Mouse (Mus musculus) midbrain, embryonic 13.5 days (tissue): ENCODE data around the gene Vdr. TPM values are rescaled to one million over a fixed set of nuclear protein-coding genes. Genes with fewer than 3 reads are reported as not detected.

Source experiments
- ATAC-seq: fragments of 200-750 bp; cut with Nextera tagmentation; 2 replicates; pipeline ENCODE4 v1.8.0; 2017; ENCODE audit warnings: mild to moderate bottlenecking, moderate TSS enrichment, moderate library complexity
- H3K27ac ChIP-seq: fragments of 300-500 bp; sonication (generic); 2 replicates; pipeline ENCODE4 v1.5.1; 2015; ENCODE audit warnings: inconsistent platforms, mild to moderate bottlenecking, moderate library complexity
- H3K27me3 ChIP-seq: fragments of 300-500 bp; sonication (generic); 2 replicates; pipeline ENCODE4 v1.6.1; 2015; ENCODE audit warnings: mild to moderate bottlenecking, inconsistent platforms
- H3K36me3 ChIP-seq: fragments of 300-500 bp; sonication (generic); 2 replicates; pipeline ENCODE4 v1.6.1; 2015; ENCODE audit warnings: mild to moderate bottlenecking, inconsistent platforms
- H3K4me1 ChIP-seq: fragments of 300-500 bp; sonication (generic); replicated peaks from 2 replicates; pipeline ENCODE4 v1.6.1; 2015; ENCODE audit warnings: inconsistent platforms
- H3K4me2 ChIP-seq: fragments of 300-500 bp; sonication (generic); replicated peaks from 2 replicates; pipeline ENCODE4 v1.6.1; 2015; ENCODE audit warnings: moderate library complexity, mild to moderate bottlenecking, inconsistent platforms
- H3K4me3 ChIP-seq: fragments of 300-500 bp; sonication (generic); replicated peaks from 2 replicates; pipeline ENCODE4 v1.5.1; 2015; ENCODE audit warnings: mild to moderate bottlenecking, inconsistent platforms
- H3K9ac ChIP-seq: fragments of 300-500 bp; sonication (generic); replicated peaks from 2 replicates; pipeline ENCODE4 v1.6.1; 2015; ENCODE audit warnings: mild to moderate bottlenecking, inconsistent platforms
- H3K9me3 ChIP-seq: fragments of 300-500 bp; sonication (generic); 2 replicates; pipeline ENCODE4 v1.6.1; 2016; ENCODE audit warnings: mild to moderate bottlenecking, inconsistent platforms
- WGBS: fragments of 180-500 bp; shearing (Covaris S2); methylation state at CpG from one replicate; pipeline ENCODE4 v1.1.7; 2015; 5-methylcytosine and 5-hydroxymethylcytosine counted together
- polyA plus RNA-seq: library from polyadenylated mRNA; unstranded; fragments of >200 nt; fragmentation: Nextera tagmentation; extraction: Ambion mirVana; gene quantifications from 2 replicates; pipeline ENCODE4 v1.2.1, GENCODE M21; 2015

Gene Vdr
- polyA plus RNA-seq, 1 experiment from 2014 or later: not detected

DNA sequence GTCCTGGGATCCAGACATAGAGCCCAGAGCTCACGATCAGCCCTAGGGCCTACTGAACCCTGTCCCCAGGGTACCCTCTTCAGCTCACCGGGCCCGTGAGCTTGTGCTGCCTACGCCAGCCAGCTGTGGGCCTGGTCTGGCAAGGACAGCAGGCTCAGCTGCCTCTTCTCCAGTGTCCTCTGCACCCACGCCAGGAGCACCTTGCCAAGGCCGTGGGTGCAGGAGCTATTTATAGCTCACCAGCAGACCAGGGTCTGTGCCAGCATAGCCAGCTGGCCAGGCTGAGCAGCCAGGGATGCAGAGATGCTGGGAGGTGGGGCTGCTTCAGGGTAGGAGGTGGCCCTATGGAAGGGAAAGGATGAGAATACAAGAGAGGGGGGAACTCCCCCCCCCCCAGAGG is 98.3 kb downstream of the Vdr start:
- Histone ChIP-seq H3K4me1 (peaks cover 31% of the 10 kb centered on the region), H3K27me3 (no peaks in the 10 kb centered on the region), H3K9ac (peak overlapping the region; percentile 23; the same call in 1 of the 2 replicates), H3K9me3 (no peaks in the 10 kb centered on the region), H3K4me2 (no peak overlapping the region), H3K4me3 (no peak overlapping the region), H3K27ac (0 out of 2 replicates have a peak overlapping the region, but pooled peaks have one; percentile 19), H3K36me3 (peaks cover 44% of the 10 kb centered on the region)
- ATAC-seq: peak; percentile 41; the same call in 1 of the 2 replicates
- WGBS: 72% methylated on average over 6 of the region's 6 CpGs

DNA sequence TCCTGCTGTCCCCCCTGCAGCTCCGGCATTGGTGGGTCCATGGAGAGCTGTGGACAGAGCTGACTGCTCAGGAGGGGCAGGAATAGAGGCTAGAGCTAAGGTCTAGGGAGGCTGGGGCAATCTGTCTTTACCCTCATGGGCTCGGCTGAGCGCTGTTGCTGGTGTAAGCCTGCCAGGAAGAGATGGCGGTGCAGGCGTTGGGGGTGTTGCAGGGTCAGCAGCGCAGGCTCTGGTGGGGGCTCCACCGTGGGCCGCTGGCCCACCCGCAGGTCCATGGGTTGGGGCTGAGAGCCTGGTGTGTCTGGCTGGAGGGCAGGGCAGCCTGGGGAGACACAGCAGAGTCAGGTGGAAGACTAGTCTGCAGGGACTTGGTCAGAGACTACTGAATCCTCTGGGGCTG is 99.1 kb downstream of the Vdr start:
- Histone ChIP-seq H3K4me2 (no peak overlapping the region), H3K27me3 (no peaks in the 10 kb centered on the region), H3K4me3 (no peak overlapping the region), H3K27ac (no peak overlapping the region), H3K4me1 (peaks cover 31% of the 10 kb centered on the region), H3K36me3 (peaks cover 52% of the 10 kb centered on the region), H3K9me3 (no peaks in the 10 kb centered on the region), H3K9ac (no peak overlapping the region)
- no peak for ATAC-seq
- WGBS: 86% methylated on average over 9 of the region's 9 CpGs

DNA sequence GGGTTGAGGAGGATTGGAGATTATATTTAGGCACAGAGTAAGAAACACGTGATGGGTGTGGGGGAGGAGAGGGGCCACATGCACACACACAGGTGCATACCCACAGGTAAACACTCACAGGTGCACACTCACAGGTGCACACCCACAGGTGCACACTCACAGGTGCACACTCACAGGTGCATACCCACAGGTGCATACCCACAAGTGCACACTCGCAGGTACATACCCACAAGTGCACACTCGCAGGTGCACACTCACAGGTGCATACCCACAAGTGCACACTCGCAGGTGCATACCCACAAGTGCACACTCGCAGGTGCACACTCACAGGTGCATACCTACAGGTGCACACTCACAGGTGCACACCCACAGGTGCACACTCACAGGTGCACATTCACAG is 100.0 kb downstream of the Vdr start:
- H3K9ac ChIP-seq: no peak overlapping the region
- no peak for ATAC-seq
- H3K4me1 ChIP-seq: peaks cover 31% of the 10 kb centered on the region
- H3K9me3 ChIP-seq: no peaks in the 10 kb centered on the region
- no peak overlapping the region for H3K4me2 ChIP-seq
- no peak overlapping the region for H3K4me3 ChIP-seq
- WGBS: 97% methylated on average over 5 of the region's 5 CpGs
- H3K36me3 ChIP-seq: peaks cover 56% of the 10 kb centered on the region
- no peaks in the 10 kb centered on the region for H3K27me3 ChIP-seq
- H3K27ac ChIP-seq: no peak overlapping the region

DNA sequence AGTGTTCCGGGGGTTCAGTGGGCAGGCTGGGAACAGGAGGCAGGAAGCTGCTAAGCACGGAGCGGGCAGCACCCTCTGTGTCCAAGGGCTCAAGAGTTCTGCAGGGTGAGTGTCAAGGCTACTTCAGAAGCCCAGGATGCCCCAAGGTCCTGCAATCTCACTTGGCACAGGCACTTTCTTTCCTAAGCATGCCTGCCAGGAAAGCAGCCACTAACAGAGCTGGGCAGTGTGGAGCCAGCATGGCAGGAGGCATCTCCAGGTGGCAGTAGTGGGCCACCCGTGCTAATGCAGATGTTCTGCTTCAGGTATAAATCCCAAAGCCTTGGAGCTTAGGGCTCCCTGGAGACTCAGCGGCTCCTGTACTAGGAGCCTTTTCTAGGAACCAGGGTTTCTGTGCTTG is 100.5 kb downstream of the Vdr start:
- Histone ChIP-seq H3K9ac (no peak overlapping the region), H3K4me1 (peaks cover 31% of the 10 kb centered on the region), H3K4me3 (no peak overlapping the region), H3K36me3 (peaks cover 58% of the 10 kb centered on the region), H3K4me2 (no peak overlapping the region), H3K9me3 (no peaks in the 10 kb centered on the region), H3K27me3 (no peaks in the 10 kb centered on the region), H3K27ac (no peak overlapping the region)
- WGBS: 87% methylated on average over 5 of the region's 5 CpGs
- no peak for ATAC-seq

DNA sequence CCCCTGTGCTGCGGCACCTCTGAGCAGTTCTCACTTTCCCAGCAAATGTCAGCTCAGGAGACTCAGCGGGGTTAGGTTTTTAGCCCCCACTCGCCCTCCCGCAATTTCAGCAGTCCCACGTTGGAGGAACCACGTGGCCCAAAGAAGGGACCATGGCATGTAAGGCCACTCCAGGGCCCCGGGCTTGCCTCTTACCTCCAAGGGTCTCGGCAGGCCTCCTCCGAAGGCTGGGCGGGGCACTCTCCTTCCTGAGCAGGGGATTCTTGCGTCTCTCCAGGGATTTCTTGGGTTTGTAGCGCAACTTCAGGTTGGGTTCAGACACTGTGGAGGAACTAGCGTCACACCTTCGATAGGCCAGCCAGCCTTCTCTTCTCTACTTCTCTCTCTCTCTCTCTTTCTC is 101.2 kb downstream of the Vdr start:
- 91% methylated on average over 14 of the region's 14 CpGs for WGBS
- Histone ChIP-seq H3K4me3 (no peak overlapping the region), H3K4me2 (no peak overlapping the region), H3K27ac (no peak overlapping the region), H3K9me3 (no peaks in the 10 kb centered on the region), H3K27me3 (no peaks in the 10 kb centered on the region), H3K36me3 (peaks cover 63% of the 10 kb centered on the region), H3K4me1 (peaks cover 24% of the 10 kb centered on the region), H3K9ac (no peak overlapping the region)
- ATAC-seq: no peak

DNA sequence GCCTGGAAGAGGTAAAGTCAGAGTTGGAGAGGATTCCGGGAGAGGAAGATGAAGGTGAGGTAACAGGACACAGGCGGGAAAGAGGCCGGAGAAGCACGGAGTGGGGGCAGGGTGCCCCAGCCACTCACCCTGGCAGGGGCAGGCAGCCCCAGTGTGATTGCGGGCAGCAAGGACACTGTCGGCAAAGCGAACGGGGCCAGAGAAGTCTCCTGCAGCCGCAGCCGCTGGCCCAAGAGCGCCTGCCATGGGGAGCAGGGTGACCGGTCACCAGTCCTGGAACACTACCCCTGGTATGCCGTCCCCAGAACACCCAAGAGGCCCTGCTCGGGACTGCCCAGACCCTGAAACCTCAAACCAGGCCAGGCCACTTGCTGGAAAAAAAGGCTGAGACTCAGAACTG is 101.9 kb downstream of the Vdr start:
- no peak for ATAC-seq
- Histone ChIP-seq H3K4me2 (no peak overlapping the region), H3K27ac (no peak overlapping the region), H3K9me3 (no peaks in the 10 kb centered on the region), H3K9ac (no peak overlapping the region), H3K4me1 (peaks cover 17% of the 10 kb centered on the region), H3K36me3 (peaks cover 63% of the 10 kb centered on the region), H3K27me3 (no peaks in the 10 kb centered on the region), H3K4me3 (no peak overlapping the region)
- 90% methylated on average over 14 of the region's 14 CpGs for WGBS

DNA sequence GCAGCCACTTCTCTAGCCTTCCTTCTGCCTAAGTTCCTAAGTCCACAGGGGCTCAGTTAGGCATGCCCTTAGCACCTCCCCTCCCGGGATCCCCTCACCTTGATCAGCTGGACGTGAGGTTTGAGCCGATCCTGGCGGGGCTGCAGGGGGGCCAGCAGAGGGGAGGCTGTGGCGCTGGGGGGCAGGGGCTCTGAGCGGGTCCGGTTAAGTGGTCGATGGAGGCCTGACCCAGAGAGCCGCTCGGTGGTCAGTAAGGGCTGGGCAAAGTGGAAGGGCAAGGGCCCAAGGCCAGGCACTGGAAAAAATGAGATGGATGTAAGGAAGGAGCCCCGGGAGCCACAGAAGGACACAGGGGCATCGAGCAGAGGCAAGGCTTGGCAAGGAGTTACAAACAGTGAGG is 102.6 kb downstream of the Vdr start:
- 78% methylated on average over 12 of the region's 12 CpGs for WGBS
- H3K27me3 ChIP-seq: no peaks in the 10 kb centered on the region
- H3K9me3 ChIP-seq: no peaks in the 10 kb centered on the region
- H3K27ac ChIP-seq: no peak overlapping the region
- peaks cover 63% of the 10 kb centered on the region for H3K36me3 ChIP-seq
- no peak overlapping the region for H3K9ac ChIP-seq
- ATAC-seq: no peak
- H3K4me1 ChIP-seq: peaks cover 12% of the 10 kb centered on the region
- no peak overlapping the region for H3K4me3 ChIP-seq
- H3K4me2 ChIP-seq: no peak overlapping the region

Other genes with a start within 250 kb of the Vdr start
- 32.8 and 37.0 TPM in 2 replicates for gene Rpap3, start 204.8 kb downstream of the Vdr start, polyA plus RNA-seq
- 0.17 and 0.31 TPM in 2 replicates for gene Endou, start 179.3 kb downstream of the Vdr start, polyA plus RNA-seq
- 7.2 and 9.0 TPM in 2 replicates for gene Rapgef3, start 142.7 kb downstream of the Vdr start, polyA plus RNA-seq
- gene Slc48a1, start 132.1 kb downstream of the Vdr start, polyA plus RNA-seq: 48.0 and 59.8 TPM in 2 replicates
- gene Hdac7, start 66.1 kb downstream of the Vdr start, polyA plus RNA-seq: 29.8 and 31.4 TPM in 2 replicates
- gene Tmem106c, start 53.6 kb upstream of the Vdr start, polyA plus RNA-seq: 59.3 and 59.8 TPM in 2 replicates
- 39.1 and 57.5 TPM in 2 replicates for gene Col2a1, start 94.1 kb upstream of the Vdr start, polyA plus RNA-seq
- 70.8 and 73.8 TPM in 2 replicates for gene Pfkm, start 182.0 kb upstream of the Vdr start, polyA plus RNA-seq
- 27.6 and 31.1 TPM in 2 replicates for gene Senp1, start 183.1 kb upstream of the Vdr start, polyA plus RNA-seq